8 mouse cellular contexts compared by ENCODE assay signal in genomic region chr11:72926226-72926890, GRCm38 (mm10). TPM values are rescaled to one million over a fixed set of nuclear protein-coding genes. Genes with fewer than 3 reads are reported as not detected.
DNase-seq lines count a peak whose midpoint lies in the region; ATAC-seq and TF ChIP-seq lines count a peak whose summit lies in the region.

No protein-coding gene starts in this region.

- 0 out of 2 replicates have a peak, but pooled peaks have one; percentile 32 for ATAC-seq in lung, embryonic 14.5 days (ENCODE audit: insufficient read depth)

- peak; percentile 55 for DNase-seq in urinary bladder, postnatal 14 days (ENCODE audit: low spot score)
- DNase-seq in urinary bladder, adult 2 months (ENCODE audit: low spot score): no peak
- DNase-seq in c-Kit-positive CD71-positive TER-119-positive erythroid progenitor cells, embryonic 14.5 days (ENCODE audit: low spot score): peak; percentile 10
- peak; percentile 47 for DNase-seq in gastrocnemius, adult 18-20 months (ENCODE audit: low spot score)
- DNase-seq in kidney, adult 11 months: peak; percentile 32
- peak; percentile 77 for DNase-seq in lung, embryonic 14.5 days
- DNase-seq in yolk sac, embryonic 10.5 days (ENCODE audit: low spot score): peak; percentile 41

- TF ChIP-seq POLR2A in olfactory bulb, adult 2 months (IDR thresholded peaks at IDR 0.05; ENCODE audit: insufficient read depth, low read depth, low read length): no peak

- no peak overlapping the region for H3K27ac ChIP-seq in lung, embryonic 14.5 days (ENCODE audit: low read depth)
- no peak overlapping the region for H3K27ac ChIP-seq in olfactory bulb, adult 2 months (ENCODE audit: insufficient read depth, low read depth, low read length)

- whole genome bisulfite sequencing in lung, embryonic 14.5 days: 45% methylated on average over 13 of the region's 13 CpGs
- WGBS in olfactory bulb, adult 2 months: 61% methylated on average over 13 of the region's 13 CpGs

- H3K36me3 ChIP-seq in lung, embryonic 14.5 days (ENCODE audit: insufficient read depth): peaks cover 28% of the 10 kb centered on the region

- H3K4me1 ChIP-seq in lung, embryonic 14.5 days (ENCODE audit: insufficient read depth): no peaks in the 10 kb centered on the region
- H3K4me1 ChIP-seq in olfactory bulb, adult 2 months (ENCODE audit: control insufficient read depth, insufficient read depth, low read length): peaks cover 7% of the 10 kb centered on the region; the same call in 1 of the 2 replicates

- no peak overlapping the region for H3K4me3 ChIP-seq in lung, embryonic 14.5 days (ENCODE audit: low read depth, low read length)
- H3K4me3 ChIP-seq in olfactory bulb, adult 2 months (ENCODE audit: insufficient read depth, low read depth, low read length): no peak overlapping the region

- H3K27me3 ChIP-seq in lung, embryonic 14.5 days (ENCODE audit: insufficient read depth, low read length): no peaks in the 10 kb centered on the region

- no peak overlapping the region for H3K4me2 ChIP-seq in lung, embryonic 14.5 days

- TF ChIP-seq CTCF in lung, embryonic 14.5 days (IDR thresholded peaks at IDR 0.05; ENCODE audit: low read depth): peak; percentile 97
- TF ChIP-seq CTCF in olfactory bulb, adult 2 months (IDR thresholded peaks at IDR 0.05; ENCODE audit: insufficient read depth, low read depth, low read length): peak; percentile 99

- H3K9me3 ChIP-seq in lung, embryonic 14.5 days (ENCODE audit: low read depth, low read length): no peaks in the 10 kb centered on the region

- H3K9ac ChIP-seq in lung, embryonic 14.5 days: no peak overlapping the region

RNA-seq across cellular contexts. Expression of gene Atp2a3, which starts 34.6 kb away (rescaled TPM):
- 24.7 and 35.1 TPM in 2 replicates for polyA plus RNA-seq in urinary bladder, adult 2 months (2012; rRNA removed)
- 1 to 10 TPM; 4.3 to 6.0 TPM for total RNA-seq in gastrocnemius, adult 18-20 months (2021)
- 7.4 and 7.6 TPM in 2 replicates for polyA plus RNA-seq in lung, embryonic 14.5 days (2014; fragmentation: Nextera tagmentation; extraction: Ambion mirVana)
- polyA plus RNA-seq in olfactory bulb, adult 2 months (2012; ENCODE audit: insufficient read depth, insufficient read length, low replicate concordance, missing spikeins): 103 TPM in 1 of 2 replicates, not detected in the other
